Mouse (Mus musculus) kidney, embryonic 16.5 days (tissue): ENCODE data around the gene Sp6. TPM values are rescaled to one million over a fixed set of nuclear protein-coding genes. Genes with fewer than 3 reads are reported as not detected.

Experiments
- ATAC-seq: fragments of 200-750 bp; cut with Nextera tagmentation; 2 replicates; pipeline ENCODE4 v1.8.0; 2017; ENCODE audit warnings: moderate TSS enrichment; ENCODE audit not compliant: low FRiP score, low TSS enrichment
- H3K27ac ChIP-seq: fragments of 300-500 bp; sonication (generic); 2 replicates; pipeline ENCODE4 v1.5.1; 2014; ENCODE audit warnings: low read length
- H3K27me3 ChIP-seq: fragments of 300-500 bp; sonication (generic); 2 replicates; pipeline ENCODE4 v1.6.1; 2014; ENCODE audit warnings: low read length, control low read depth, mixed read lengths; ENCODE audit not compliant: insufficient read depth
- H3K36me3 ChIP-seq: fragments of 300-500 bp; sonication (generic); 2 replicates; pipeline ENCODE4 v1.6.1; 2014; ENCODE audit warnings: low read length, control low read depth, mixed read lengths; ENCODE audit not compliant: insufficient read depth
- H3K4me1 ChIP-seq: fragments of 300-500 bp; sonication (generic); 2 replicates; pipeline ENCODE4 v1.6.1; 2014; ENCODE audit warnings: low read length, control low read depth, mixed read lengths; ENCODE audit not compliant: insufficient read depth
- H3K4me2 ChIP-seq: fragments of 300-500 bp; sonication (generic); replicated peaks from 2 replicates; pipeline ENCODE4 v1.6.1; 2014; ENCODE audit warnings: low read depth, low read length
- H3K4me3 ChIP-seq: fragments of 300-500 bp; sonication (generic); 2 replicates; pipeline ENCODE4 v1.5.1; 2014; ENCODE audit warnings: mild to moderate bottlenecking, low read length
- H3K9ac ChIP-seq: fragments of 300-500 bp; sonication (generic); replicated peaks from 2 replicates; pipeline ENCODE4 v1.6.1; 2014; ENCODE audit warnings: low read length
- H3K9me3 ChIP-seq: fragments of 300-500 bp; sonication (generic); 2 replicates; pipeline ENCODE4 v1.6.1; 2016; ENCODE audit warnings: low read length, control low read depth
- WGBS: fragments of 180-500 bp; shearing (Covaris S2); extraction: QIAGEN DNeasy Blood & Tissue Kit; methylation state at CpG from one replicate; pipeline ENCODE4 v1.1.7; 2014; 5-methylcytosine and 5-hydroxymethylcytosine counted together
- polyA plus RNA-seq: library from polyadenylated mRNA; unstranded; fragments of >200 nt; fragmentation: Nextera tagmentation; extraction: Ambion mirVana; gene quantifications from 2 replicates; pipeline ENCODE4 v1.2.1, GENCODE M21; 2015

Gene Sp6
- polyA plus RNA-seq, 1 experiment from 2014 or later = 2.0 TPM

GRCm38 (mm10) chr11:96972906-96973305 lies 40.3 kb upstream of the Sp6 start:
- Histone ChIP-seq H3K36me3 (no peaks in the 10 kb centered on the region; the same call in 1 of the 2 replicates), H3K4me1 (peaks cover 49% of the 10 kb centered on the region), H3K4me2 (no peak overlapping the region), H3K9me3 (no peaks in the 10 kb centered on the region), H3K4me3 (no peak overlapping the region), H3K27ac (no peak overlapping the region), H3K9ac (no peak overlapping the region), H3K27me3 (no peaks in the 10 kb centered on the region)
- 89% methylated on average over 5 of the region's 5 CpGs for WGBS
- no peak for ATAC-seq

DNA sequence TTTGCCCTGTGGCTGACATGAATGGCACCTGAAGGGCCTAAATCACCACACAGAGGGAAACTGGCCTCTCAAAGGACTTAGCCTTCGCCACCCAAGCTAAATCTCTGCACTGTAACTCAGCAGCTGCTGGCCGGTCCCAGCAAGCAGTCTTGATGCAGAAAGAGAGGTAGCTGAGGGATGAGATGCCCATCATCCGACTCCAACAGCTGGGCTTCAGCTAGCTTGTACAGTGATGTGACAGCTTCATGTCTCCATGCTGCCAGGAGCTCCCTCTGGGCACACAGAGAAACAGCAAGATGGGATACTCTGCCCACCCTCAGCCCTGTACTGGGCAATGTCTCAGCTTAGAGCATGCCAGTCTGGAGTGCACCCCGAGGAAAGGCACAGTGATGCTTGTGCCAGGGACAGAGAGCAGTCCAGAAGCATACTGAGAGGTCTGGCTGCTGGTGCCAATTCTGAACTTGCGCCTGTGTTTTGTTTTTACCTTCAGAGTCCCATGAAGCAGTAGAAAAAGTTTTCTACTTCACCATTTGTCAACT lies 39.7 kb upstream of the Sp6 start:
- Histone ChIP-seq H3K9ac (no peak overlapping the region), H3K4me1 (peaks cover 46% of the 10 kb centered on the region), H3K4me3 (no peak overlapping the region), H3K36me3 (no peaks in the 10 kb centered on the region; the same call in 1 of the 2 replicates), H3K27ac (no peak overlapping the region), H3K4me2 (no peak overlapping the region), H3K27me3 (no peaks in the 10 kb centered on the region), H3K9me3 (no peaks in the 10 kb centered on the region)
- no peak for ATAC-seq
- WGBS = 88% methylated on average over 5 of the region's 5 CpGs

- H3K27me3 ChIP-seq = no peaks in the 10 kb centered on the region
- H3K4me1 ChIP-seq = peaks cover 37% of the 10 kb centered on the region
- no peak overlapping the region for H3K4me3 ChIP-seq
- H3K27ac ChIP-seq = no peak overlapping the region
- no peak overlapping the region for H3K4me2 ChIP-seq
- no peak for ATAC-seq
- 74% methylated on average over 5 of the region's 5 CpGs for WGBS
- no peaks in the 10 kb centered on the region for H3K9me3 ChIP-seq
- H3K9ac ChIP-seq = no peak overlapping the region
- H3K36me3 ChIP-seq = no peaks in the 10 kb centered on the region; the same call in 1 of the 2 replicates
Observed at GRCm38 (mm10) chr11:96974813-96975212, 38.4 kb upstream of the Sp6 start.

DNA sequence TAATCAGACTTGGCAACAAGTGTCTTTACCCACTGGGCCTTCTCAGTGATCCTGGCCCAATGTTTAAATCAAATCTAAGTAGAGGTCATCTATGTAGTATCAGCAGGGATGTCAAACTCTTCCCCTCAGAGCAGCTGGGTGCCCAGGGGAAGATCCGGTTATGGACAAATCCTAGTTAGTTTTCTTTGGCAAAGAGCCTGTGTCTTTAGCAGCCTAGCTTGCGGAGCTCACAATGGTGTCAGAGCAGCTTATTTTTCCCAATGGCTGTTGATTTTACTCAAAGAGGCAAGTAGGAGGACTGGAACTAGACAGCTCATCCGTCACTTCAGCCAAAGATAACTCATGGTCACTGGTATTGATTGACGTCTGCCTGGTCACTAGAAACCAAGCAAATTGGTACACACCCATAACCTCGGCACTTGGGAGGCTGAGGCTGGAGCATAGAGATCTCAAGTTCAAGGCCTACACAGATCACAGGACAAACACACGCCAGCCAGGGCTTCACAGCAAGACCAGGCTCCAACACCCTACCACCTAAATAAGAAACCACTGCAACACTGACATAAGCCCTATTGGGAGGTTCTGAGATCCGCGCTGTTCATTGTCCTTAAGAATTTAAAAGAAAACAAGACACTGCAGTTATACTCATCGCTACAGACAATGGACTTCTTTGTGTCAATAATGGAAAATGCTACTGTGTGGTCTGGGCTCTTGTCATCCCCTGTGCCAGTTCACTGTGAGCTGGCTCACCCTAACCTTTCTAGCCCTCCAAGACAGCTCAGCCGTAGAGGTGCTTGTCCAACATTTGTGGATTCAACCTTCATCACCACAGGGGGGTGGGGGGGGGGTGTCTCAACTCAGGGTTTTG lies 37.4 kb upstream of the Sp6 start:
- Histone ChIP-seq H3K9ac (peak overlapping the region; percentile 99), H3K4me1 (peaks cover 32% of the 10 kb centered on the region), H3K4me3 (peak overlapping the region; percentile 92), H3K27ac (peak overlapping the region; percentile 97), H3K27me3 (no peaks in the 10 kb centered on the region), H3K9me3 (no peaks in the 10 kb centered on the region), H3K4me2 (peak overlapping the region; percentile 91), H3K36me3 (no peaks in the 10 kb centered on the region; the same call in 1 of the 2 replicates)
- ATAC-seq = no peak
- WGBS = 71% methylated on average over 10 of the region's 10 CpGs

- Histone ChIP-seq H3K27ac (peak overlapping the region; percentile 97), H3K4me1 (peaks cover 32% of the 10 kb centered on the region), H3K4me3 (peak overlapping the region; percentile 92), H3K9ac (peak overlapping the region; percentile 99), H3K36me3 (no peaks in the 10 kb centered on the region), H3K4me2 (peak overlapping the region; percentile 91), H3K27me3 (no peaks in the 10 kb centered on the region), H3K9me3 (no peaks in the 10 kb centered on the region)
- ATAC-seq = no peak
- WGBS = 49% methylated on average over 3 of the region's 3 CpGs
Observed at GRCm38 (mm10) chr11:96976379-96976687, 36.9 kb upstream of the Sp6 start.

GRCm38 (mm10) chr11:96976911-96977591 lies 36.1 kb upstream of the Sp6 start:
- H3K4me2 ChIP-seq = peak overlapping the region; percentile 91
- peaks cover 28% of the 10 kb centered on the region for H3K4me1 ChIP-seq
- H3K4me3 ChIP-seq = peak overlapping the region; percentile 92
- H3K9ac ChIP-seq = peak overlapping the region; percentile 99
- H3K36me3 ChIP-seq = no peaks in the 10 kb centered on the region
- no peaks in the 10 kb centered on the region for H3K27me3 ChIP-seq
- WGBS = under 1% methylated on average over 33 of the region's 50 CpGs
- no peaks in the 10 kb centered on the region for H3K9me3 ChIP-seq
- peak; percentile 72 for ATAC-seq
- H3K27ac ChIP-seq = peak overlapping the region; percentile 97

DNA sequence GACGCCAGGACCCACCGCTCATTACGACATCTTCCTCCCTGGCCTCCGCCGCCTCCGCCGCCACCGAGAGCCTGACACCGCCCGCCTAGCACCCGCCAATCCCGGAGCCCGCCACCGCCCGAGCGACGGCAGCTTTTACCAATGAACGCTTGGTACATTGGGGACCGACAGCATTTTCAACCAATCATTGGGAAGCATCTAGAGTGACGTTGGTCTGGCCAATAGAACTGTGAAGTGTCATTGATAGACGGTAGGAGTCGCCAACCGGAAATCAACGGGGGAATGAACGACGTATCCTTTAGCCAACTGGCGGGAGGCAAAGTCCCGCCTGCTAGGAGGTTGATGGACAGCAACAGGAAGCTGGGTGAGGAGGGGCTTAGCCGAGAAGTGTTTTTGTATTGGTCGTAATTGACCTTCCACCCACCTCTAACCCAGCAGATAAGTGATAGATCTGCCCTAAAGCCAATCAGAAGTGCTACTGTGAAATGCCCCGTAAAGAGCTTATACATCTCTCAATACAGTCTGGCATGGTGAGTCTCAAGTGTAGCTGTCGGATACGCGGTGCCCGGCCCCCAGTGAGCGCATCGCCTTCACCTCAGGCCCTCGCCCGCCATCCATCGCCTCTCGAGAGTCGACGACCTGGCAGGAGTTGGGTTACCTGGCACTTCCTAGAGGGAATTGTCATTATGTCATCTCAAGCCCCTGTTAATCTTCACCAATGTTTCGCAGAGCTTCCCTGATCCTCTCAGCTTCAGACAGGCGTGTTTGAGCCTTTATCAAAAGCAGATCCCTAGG lies 35.4 kb upstream of the Sp6 start:
- Histone ChIP-seq H3K9ac (peak overlapping the region; percentile 99), H3K4me3 (peak overlapping the region; percentile 92), H3K27me3 (no peaks in the 10 kb centered on the region), H3K4me2 (peak overlapping the region; percentile 91), H3K36me3 (no peaks in the 10 kb centered on the region), H3K4me1 (peaks cover 31% of the 10 kb centered on the region), H3K9me3 (no peaks in the 10 kb centered on the region), H3K27ac (peak overlapping the region; percentile 97)
- under 1% methylated on average over 45 of the region's 45 CpGs for WGBS
- peak; percentile 98 for ATAC-seq

GRCm38 (mm10) chr11:96978401-96979246 lies 34.6 kb upstream of the Sp6 start:
- H3K36me3 ChIP-seq = no peaks in the 10 kb centered on the region
- H3K4me2 ChIP-seq = peak overlapping the region; percentile 77
- no peaks in the 10 kb centered on the region for H3K27me3 ChIP-seq
- no peak for ATAC-seq
- peak overlapping the region; percentile 74 for H3K9ac ChIP-seq
- H3K4me3 ChIP-seq = peak overlapping the region; percentile 55
- H3K4me1 ChIP-seq = peaks cover 26% of the 10 kb centered on the region
- WGBS = 23% methylated on average over 17 of the region's 17 CpGs
- H3K27ac ChIP-seq = peak overlapping the region; percentile 87
- H3K9me3 ChIP-seq = no peaks in the 10 kb centered on the region

DNA sequence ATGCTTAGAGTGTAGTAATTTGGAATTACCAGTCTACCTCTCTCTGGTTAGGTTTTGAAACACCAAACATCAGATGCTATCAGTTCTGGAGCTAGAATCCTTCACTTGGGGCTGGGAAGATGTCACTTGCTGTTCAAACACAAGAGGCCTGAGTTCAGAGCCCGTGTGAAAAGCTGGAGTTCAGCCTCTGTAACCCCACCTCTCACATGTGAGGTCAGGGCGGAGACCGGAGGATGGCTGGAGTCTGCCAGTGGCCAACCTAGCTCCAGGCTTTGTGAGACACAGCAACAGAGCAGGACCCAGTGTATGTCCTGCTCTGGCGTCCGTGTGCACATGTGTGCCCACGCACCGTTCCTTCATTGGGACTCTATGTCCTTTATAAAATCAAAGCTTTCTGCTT lies 33.9 kb upstream of the Sp6 start:
- ATAC-seq = no peak
- H3K9me3 ChIP-seq = no peaks in the 10 kb centered on the region
- no peak overlapping the region for H3K4me2 ChIP-seq
- H3K4me1 ChIP-seq = peaks cover 26% of the 10 kb centered on the region
- H3K4me3 ChIP-seq = no peak overlapping the region
- H3K9ac ChIP-seq = no peak overlapping the region
- no peaks in the 10 kb centered on the region for H3K36me3 ChIP-seq
- H3K27ac ChIP-seq = no peak overlapping the region
- WGBS = 82% methylated on average over 7 of the region's 7 CpGs
- H3K27me3 ChIP-seq = no peaks in the 10 kb centered on the region
